Mouse (Mus musculus): Measurements from ENCODE around the gene Atrn. TPM values are rescaled to one million over a fixed set of nuclear protein-coding genes. Genes with fewer than 3 reads are reported as not detected.
A peak's percentile ranks its signal among the peaks of the same experiment; 100 is the strongest.

Atrn gene
- polyA plus RNA-seq, 1 experiment from 2014 or later = 6.6 TPM

DNA sequence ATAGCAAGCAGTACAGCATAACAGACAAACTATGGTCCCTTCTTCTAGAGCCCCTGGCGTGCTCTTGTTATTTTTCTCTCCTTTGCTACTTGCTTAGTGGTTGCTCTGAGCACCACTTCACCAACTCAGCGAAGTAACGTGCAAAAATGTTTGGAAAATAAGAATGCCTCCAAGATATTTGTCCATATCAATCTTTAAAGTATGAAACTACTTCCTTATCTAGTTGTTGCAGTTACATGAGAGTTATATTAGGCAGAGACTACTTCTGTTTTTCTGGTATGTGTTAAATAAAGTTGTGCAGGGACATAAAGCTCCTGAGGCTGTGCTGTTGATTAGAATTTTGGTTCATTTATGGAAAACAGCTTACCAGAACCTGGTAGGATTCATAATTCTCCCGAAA is 64.7 kb downstream of the Atrn start:
- Histone ChIP-seq H3K4me1 (no peaks in the 10 kb centered on the region), H3K27me3 (ENCODE audit: poor library complexity, severe bottlenecking) (no peaks in the 10 kb centered on the region), H3K4me3 (no peak overlapping the region), H3K27ac (no peak overlapping the region), H3K9me3 (no peaks in the 10 kb centered on the region), H3K36me3 (replicated peaks) (peaks cover 15% of the 10 kb centered on the region)
- DNase-seq (ENCODE audit: extremely low spot score, low spot score) = no peak
- 90% methylated on average over 4 of the region's 4 CpGs for WGBS

DNA sequence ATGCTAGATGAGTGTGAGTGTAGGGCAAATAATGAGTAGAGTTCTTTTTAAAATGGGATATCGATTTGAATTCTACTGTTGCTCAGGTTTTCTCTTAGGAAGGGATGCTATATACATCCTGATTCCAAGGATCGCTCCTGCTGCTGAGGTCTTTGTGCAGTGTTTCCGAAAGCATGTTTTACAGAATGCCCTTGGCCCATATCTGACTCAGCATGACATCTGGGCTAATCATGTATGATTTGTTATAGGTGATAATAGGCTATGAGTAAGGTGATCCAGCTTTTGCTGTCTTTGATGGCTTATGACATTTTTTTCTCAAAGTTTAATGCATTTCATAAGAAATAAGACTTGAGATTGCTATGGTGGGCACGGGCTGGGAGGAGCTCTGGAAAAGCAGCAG is 66.1 kb downstream of the Atrn start:
- WGBS = 94% methylated on average over 4 of the region's 4 CpGs
- Histone ChIP-seq H3K36me3 (replicated peaks) (peaks cover 15% of the 10 kb centered on the region), H3K4me1 (no peaks in the 10 kb centered on the region), H3K4me3 (no peak overlapping the region), H3K27ac (no peak overlapping the region), H3K9me3 (no peaks in the 10 kb centered on the region), H3K27me3 (ENCODE audit: poor library complexity, severe bottlenecking) (no peaks in the 10 kb centered on the region)
- no peak for DNase-seq (ENCODE audit: extremely low spot score, low spot score)

DNA sequence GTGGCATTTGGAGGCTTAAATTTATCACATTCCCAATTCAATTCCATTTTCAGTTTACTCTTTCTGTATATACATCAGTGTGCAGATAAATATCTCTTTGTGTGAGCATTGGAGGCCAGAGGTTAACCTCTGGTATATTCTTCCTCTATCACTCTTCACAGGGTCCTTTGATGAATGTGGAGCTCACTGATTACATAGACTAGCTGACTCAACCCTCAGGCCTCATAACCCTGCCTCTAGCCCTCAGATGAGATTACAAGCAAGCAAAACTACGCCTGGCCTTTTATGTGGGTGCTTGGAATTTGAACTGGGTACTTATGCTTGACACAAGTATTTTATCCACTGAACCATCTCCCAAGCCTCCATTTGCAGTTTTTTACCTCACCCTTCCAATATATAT is 68.6 kb downstream of the Atrn start:
- Histone ChIP-seq H3K9me3 (no peaks in the 10 kb centered on the region), H3K27me3 (ENCODE audit: poor library complexity, severe bottlenecking) (no peaks in the 10 kb centered on the region), H3K4me3 (no peak overlapping the region), H3K36me3 (replicated peaks) (peaks cover 17% of the 10 kb centered on the region), H3K27ac (no peak overlapping the region), H3K4me1 (no peaks in the 10 kb centered on the region)
- 78% methylated on average over 1 of the region's 1 CpGs for WGBS
- DNase-seq (ENCODE audit: extremely low spot score, low spot score) = no peak

DNA sequence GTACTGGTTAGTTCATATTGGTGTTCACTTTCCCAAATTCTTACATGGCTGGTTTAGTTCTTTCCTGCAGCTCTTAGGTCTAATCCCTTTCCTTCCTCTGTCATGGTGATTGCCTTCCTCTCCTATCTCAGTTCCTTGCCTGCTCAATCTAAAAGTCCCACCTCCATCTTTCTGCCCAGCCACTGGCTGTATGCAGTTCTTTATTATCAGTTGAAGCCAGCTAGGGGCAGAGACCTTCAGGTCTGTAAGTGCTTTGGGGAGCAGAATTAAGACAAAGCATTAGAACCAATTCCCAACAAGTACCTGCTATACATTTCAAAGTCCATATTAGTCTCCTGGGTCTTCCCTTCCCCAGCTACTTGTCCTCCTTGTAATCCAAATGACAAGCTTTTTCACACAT is 71.3 kb downstream of the Atrn start:
- peaks cover 29% of the 10 kb centered on the region for H3K36me3 ChIP-seq (replicated peaks)
- no peaks in the 10 kb centered on the region for H3K9me3 ChIP-seq
- no peaks in the 10 kb centered on the region for H3K27me3 ChIP-seq (ENCODE audit: poor library complexity, severe bottlenecking)
- H3K4me1 ChIP-seq = no peaks in the 10 kb centered on the region
- H3K27ac ChIP-seq = 0 out of 2 replicates have a peak overlapping the region, but pooled peaks have one; percentile 53
- no peak overlapping the region for H3K4me3 ChIP-seq
- no peak for DNase-seq (ENCODE audit: extremely low spot score, low spot score)

DNA sequence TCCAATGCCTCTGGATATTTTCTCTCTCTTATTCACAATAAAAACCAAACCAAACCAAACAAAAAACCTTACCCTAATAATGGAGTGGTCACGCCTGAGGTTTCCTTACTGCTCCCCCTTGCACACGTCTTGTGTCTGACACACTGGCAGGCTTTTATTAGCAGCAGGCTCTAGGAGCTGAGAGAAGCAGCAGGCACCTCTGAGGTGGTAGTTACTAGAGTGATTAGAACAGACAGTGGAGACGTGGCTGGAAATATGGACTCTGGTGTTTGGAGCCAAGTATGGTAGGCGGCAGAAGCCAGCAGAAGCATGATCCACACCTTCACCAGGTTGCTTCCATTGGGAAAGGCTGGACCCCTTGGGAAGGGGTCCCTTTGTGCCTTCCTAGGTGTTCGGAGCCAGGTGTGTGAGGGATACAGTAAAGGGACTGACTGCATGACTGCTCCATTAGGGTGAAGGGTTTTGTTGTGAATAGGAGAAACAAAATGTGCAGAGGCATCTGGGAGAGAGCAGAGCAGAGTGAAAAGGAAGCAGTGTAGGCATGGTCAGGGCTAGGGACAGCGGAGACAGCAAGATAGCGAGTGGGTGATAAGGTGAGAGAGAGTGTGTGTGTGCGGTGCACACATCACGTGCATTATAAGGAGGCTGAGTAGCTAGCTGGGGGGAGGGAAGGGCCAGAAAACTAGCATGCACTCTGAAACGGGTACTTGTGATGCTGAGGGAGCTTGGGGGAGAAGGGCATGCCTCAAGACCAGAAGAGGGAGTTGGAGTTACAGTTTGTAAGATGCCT is 72.0 kb downstream of the Atrn start:
- no peaks in the 10 kb centered on the region for H3K9me3 ChIP-seq
- H3K4me3 ChIP-seq = no peak overlapping the region
- no peaks in the 10 kb centered on the region for H3K4me1 ChIP-seq
- no peak for DNase-seq (ENCODE audit: extremely low spot score, low spot score)
- H3K27me3 ChIP-seq (ENCODE audit: poor library complexity, severe bottlenecking) = no peaks in the 10 kb centered on the region
- H3K36me3 ChIP-seq (replicated peaks) = peaks cover 35% of the 10 kb centered on the region
- WGBS = 83% methylated on average over 10 of the region's 10 CpGs
- H3K27ac ChIP-seq = 0 out of 2 replicates have a peak overlapping the region, but pooled peaks have one; percentile 53

DNA sequence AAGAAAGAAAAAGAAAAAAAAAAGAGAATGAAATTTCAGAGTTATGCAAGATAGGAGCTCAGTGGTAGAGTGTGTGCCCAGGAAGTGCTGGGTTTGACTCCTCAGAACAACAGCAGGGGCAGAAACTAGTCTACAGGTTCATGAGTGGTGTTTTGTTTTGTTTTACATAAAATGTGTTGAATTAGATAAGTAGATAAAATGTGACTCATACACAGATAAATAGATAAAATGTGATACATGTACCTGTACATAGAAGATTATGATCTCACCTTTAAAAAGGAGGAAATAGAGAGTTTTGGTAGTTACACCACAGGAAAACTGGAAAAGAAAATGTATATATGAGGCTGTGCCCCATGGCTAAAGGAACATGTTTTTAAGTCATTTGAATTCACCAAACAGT is 72.8 kb downstream of the Atrn start:
- no peak overlapping the region for H3K4me3 ChIP-seq
- H3K36me3 ChIP-seq (replicated peaks) = peaks cover 28% of the 10 kb centered on the region
- no peaks in the 10 kb centered on the region for H3K9me3 ChIP-seq
- H3K27ac ChIP-seq = no peak overlapping the region
- no peaks in the 10 kb centered on the region for H3K4me1 ChIP-seq
- no peaks in the 10 kb centered on the region for H3K27me3 ChIP-seq (ENCODE audit: poor library complexity, severe bottlenecking)
- no peak for DNase-seq (ENCODE audit: extremely low spot score, low spot score)

DNA sequence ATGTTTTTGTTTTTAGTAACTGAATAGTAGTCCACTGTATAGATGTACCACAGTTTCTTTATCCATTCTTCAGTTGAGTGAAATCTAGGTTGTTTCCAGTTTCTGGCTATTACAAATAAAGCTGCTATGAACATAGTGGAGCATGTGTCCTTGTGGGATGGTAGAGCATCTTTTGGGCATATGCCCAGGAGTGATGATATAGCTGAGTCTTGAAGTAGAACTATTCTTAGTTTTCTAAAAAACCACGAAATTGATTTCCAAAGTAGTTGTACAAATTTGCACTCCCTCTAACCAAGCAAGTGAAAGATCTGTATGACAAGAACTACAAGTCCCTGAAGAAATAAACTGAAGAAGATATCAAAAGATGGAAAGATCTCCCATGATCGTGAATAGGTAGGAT is 86.5 kb downstream of the Atrn start:
- DNase-seq (ENCODE audit: extremely low spot score, low spot score) = no peak
- H3K27ac ChIP-seq = no peak overlapping the region
- H3K9me3 ChIP-seq = no peaks in the 10 kb centered on the region
- H3K4me1 ChIP-seq = no peaks in the 10 kb centered on the region
- H3K36me3 ChIP-seq (replicated peaks) = peaks cover 7% of the 10 kb centered on the region
- 93% methylated on average over 2 of the region's 2 CpGs for WGBS
- H3K27me3 ChIP-seq (ENCODE audit: poor library complexity, severe bottlenecking) = no peaks in the 10 kb centered on the region
- no peak overlapping the region for H3K4me3 ChIP-seq

DNA sequence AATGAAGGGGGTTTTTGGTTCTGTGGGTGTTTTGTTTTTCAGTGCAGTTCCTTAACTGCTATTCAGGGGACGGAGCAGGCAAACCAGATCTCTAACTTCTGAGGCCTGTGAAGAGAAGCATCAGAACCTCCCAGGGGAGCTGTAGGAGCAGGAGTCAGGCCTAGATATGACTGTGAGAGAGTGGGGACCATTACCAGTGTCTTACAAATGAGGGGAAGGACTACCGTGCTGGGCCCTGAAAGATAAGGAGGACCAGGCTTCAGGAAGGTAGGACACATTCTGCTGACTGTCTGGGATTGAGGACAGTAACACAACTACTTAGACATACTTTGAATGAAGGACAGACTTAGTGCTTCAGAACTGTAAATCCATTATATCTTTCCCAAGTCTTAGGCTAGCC is 102.8 kb downstream of the Atrn start:
- H3K36me3 ChIP-seq (replicated peaks) = peaks cover 31% of the 10 kb centered on the region
- H3K4me3 ChIP-seq = no peak overlapping the region
- 84% methylated on average over 2 of the region's 2 CpGs for WGBS
- H3K9me3 ChIP-seq = no peaks in the 10 kb centered on the region
- DNase-seq (ENCODE audit: extremely low spot score, low spot score) = no peak
- H3K27me3 ChIP-seq (ENCODE audit: poor library complexity, severe bottlenecking) = no peaks in the 10 kb centered on the region
- no peaks in the 10 kb centered on the region for H3K4me1 ChIP-seq
- H3K27ac ChIP-seq = no peak overlapping the region

DNA sequence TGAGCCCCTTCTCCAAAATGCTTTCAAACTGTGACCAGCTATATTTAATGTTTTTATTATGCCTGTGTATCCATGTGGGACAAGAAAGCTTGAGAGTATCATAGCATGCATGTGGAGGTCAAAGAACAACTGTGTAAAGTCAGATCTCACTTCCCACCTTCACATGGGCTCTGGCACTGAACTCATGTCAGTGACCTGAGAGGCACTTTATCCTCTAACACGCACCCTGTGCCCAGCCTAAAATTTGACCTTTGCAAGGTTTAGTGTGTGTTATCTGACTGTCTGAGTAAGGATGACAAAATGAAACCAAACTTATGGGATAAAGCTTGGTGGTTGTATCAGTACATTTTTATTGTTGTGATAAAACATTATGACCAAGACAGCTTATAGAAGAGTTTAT is 104.3 kb downstream of the Atrn start:
- Histone ChIP-seq H3K27me3 (ENCODE audit: poor library complexity, severe bottlenecking) (no peaks in the 10 kb centered on the region), H3K4me3 (no peak overlapping the region), H3K4me1 (no peaks in the 10 kb centered on the region), H3K9me3 (no peaks in the 10 kb centered on the region), H3K36me3 (replicated peaks) (peaks cover 29% of the 10 kb centered on the region), H3K27ac (no peak overlapping the region)
- no peak for DNase-seq (ENCODE audit: extremely low spot score, low spot score)
- 86% methylated on average over 1 of the region's 1 CpGs for WGBS

DNA sequence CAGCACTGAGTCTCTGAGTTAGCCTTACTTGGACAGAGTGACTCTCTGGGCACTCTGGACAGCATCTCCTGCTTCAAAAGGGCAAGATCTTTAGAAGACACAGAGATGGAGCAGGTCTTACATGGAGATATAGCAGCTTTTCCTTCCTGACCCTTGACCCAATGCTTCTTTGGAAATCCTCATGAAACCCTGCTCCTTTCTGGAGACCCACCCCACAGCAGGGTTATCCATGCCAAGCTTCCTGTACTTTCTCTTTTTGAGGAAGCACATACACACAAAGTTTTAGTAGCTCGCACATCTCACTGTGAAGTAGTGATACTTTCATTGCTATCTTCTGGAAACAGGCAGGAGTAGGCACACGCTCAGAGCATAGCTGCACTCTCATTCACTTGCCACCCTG is 118.9 kb downstream of the Atrn start:
- H3K27ac ChIP-seq = no peak overlapping the region
- WGBS = 94% methylated on average over 2 of the region's 2 CpGs
- no peaks in the 10 kb centered on the region for H3K4me1 ChIP-seq
- peaks cover 45% of the 10 kb centered on the region for H3K36me3 ChIP-seq (replicated peaks)
- H3K4me3 ChIP-seq = no peak overlapping the region
- no peaks in the 10 kb centered on the region for H3K27me3 ChIP-seq (ENCODE audit: poor library complexity, severe bottlenecking)
- no peaks in the 10 kb centered on the region for H3K9me3 ChIP-seq
- no peak for DNase-seq (ENCODE audit: extremely low spot score, low spot score)

DNA sequence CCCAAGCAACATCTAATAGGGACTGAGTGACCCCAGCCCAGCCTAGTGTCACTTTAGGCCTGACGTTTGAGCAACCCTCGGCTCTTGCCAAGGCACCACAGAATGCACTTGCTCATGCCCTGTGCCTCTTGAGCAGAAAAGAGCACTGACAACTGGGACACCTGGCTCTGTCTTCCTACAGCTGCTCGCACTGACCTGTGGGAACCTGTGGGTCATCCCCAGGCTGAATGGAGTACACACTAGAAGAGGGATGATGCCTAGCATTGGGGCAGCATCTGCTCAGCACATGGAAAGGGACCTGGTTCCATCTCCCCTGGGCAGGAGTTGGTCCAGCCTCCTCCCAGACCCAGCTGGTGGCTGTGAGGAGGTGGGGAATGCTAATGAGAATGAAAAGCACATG is 120.6 kb downstream of the Atrn start:
- H3K9me3 ChIP-seq = no peaks in the 10 kb centered on the region
- no peak for DNase-seq (ENCODE audit: extremely low spot score, low spot score)
- H3K27me3 ChIP-seq (ENCODE audit: poor library complexity, severe bottlenecking) = no peaks in the 10 kb centered on the region
- no peak overlapping the region for H3K27ac ChIP-seq
- H3K36me3 ChIP-seq (replicated peaks) = peaks cover 38% of the 10 kb centered on the region
- no peak overlapping the region for H3K4me3 ChIP-seq
- WGBS = 90% methylated on average over 3 of the region's 3 CpGs
- H3K4me1 ChIP-seq = no peaks in the 10 kb centered on the region

DNA sequence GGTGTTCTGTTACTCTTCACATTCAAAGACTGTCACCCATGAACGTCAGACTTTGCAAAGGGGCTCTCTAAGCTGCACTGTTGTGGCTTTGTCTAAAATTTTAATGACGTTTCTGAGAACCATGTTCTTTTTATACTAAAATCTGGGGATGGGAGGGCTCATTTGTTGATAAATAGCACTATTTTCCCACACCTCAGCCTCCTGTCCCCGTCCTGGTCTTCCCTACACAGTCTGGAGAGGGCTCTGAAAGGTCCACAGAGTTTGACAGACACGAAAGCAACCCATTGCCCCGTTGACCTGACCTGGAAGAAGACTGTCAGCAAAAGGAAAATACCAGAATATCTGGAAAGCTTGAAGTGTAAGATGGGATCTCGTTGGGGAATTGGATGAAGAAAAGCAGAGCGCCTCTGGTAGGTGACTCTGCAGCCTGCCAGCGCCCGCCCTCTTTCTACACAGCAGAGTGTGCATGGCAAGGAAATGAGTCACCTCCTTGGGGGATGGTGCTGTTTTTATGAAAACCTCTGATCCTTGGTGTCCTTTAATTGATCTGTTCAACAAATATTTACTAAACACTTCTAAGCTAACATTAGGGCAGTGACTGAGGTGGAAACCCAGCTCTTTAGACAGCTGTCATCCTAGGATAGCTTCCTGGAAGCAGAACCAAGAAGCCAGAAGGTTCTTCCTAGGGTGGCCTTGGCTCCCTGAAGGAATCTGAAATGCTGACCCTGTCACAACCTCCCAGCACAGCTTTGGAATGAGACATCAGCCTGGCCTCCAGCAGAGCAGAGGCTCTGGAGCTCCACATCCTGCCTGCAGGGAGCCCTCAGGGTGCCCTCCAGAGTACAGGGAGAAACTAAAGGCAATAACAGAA is 123.0 kb downstream of the Atrn start:
- 84% methylated on average over 9 of the region's 9 CpGs for WGBS
- no peak overlapping the region for H3K4me3 ChIP-seq
- H3K9me3 ChIP-seq = no peaks in the 10 kb centered on the region
- no peak overlapping the region for H3K27ac ChIP-seq
- no peaks in the 10 kb centered on the region for H3K27me3 ChIP-seq (ENCODE audit: poor library complexity, severe bottlenecking)
- no peak for DNase-seq (ENCODE audit: extremely low spot score, low spot score)
- H3K4me1 ChIP-seq = no peaks in the 10 kb centered on the region
- H3K36me3 ChIP-seq (replicated peaks) = peaks cover 17% of the 10 kb centered on the region

DNA sequence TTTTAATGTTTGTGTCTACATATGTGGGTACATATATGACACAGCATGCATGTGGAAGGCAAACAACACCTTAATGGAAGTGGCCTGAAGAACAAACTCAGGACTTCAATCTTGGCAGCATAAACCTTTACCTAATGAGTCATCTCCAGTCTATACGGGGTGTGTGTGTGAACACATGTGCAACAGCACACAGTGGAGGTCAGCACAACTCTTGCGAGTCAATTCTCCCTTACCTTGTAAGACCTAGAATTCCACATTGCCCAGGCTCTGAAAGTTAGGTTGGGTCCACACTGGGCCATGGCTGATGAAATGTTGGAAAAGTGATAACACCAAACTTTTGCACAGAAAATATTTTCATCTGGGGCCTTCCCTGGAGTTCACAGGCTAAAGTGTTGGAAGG is 124.3 kb downstream of the Atrn start:
- no peak overlapping the region for H3K4me3 ChIP-seq
- H3K27me3 ChIP-seq (ENCODE audit: poor library complexity, severe bottlenecking) = no peaks in the 10 kb centered on the region
- no peak for DNase-seq (ENCODE audit: extremely low spot score, low spot score)
- no peak overlapping the region for H3K27ac ChIP-seq
- no peaks in the 10 kb centered on the region for H3K4me1 ChIP-seq
- peaks cover 10% of the 10 kb centered on the region for H3K36me3 ChIP-seq (replicated peaks)
- WGBS = 90% methylated on average over 2 of the region's 2 CpGs
- H3K9me3 ChIP-seq = no peaks in the 10 kb centered on the region

Measured in forebrain, embryonic 10.5 days (tissue).